Mouse (Mus musculus) layer of hippocampus, postnatal 25 days (tissue): ENCODE measurements at regions not wholly inside any gene's neighbourhood (a gene's known extent, or its start where the extent isn't known, plus 50 kb on each side); places are given as distances from the start of the nearest gene placed in this dataset.

Source experiments
- DNase-seq, 2 experiments: peaks; one replicate each; pipeline ENCODE4 v3.0.0; 2022; ENCODE audit warnings: mixed read lengths in 2 of 2, low spot score in 1 of 2; ENCODE audit errors: extremely low spot score in 1 of 2

DNA sequence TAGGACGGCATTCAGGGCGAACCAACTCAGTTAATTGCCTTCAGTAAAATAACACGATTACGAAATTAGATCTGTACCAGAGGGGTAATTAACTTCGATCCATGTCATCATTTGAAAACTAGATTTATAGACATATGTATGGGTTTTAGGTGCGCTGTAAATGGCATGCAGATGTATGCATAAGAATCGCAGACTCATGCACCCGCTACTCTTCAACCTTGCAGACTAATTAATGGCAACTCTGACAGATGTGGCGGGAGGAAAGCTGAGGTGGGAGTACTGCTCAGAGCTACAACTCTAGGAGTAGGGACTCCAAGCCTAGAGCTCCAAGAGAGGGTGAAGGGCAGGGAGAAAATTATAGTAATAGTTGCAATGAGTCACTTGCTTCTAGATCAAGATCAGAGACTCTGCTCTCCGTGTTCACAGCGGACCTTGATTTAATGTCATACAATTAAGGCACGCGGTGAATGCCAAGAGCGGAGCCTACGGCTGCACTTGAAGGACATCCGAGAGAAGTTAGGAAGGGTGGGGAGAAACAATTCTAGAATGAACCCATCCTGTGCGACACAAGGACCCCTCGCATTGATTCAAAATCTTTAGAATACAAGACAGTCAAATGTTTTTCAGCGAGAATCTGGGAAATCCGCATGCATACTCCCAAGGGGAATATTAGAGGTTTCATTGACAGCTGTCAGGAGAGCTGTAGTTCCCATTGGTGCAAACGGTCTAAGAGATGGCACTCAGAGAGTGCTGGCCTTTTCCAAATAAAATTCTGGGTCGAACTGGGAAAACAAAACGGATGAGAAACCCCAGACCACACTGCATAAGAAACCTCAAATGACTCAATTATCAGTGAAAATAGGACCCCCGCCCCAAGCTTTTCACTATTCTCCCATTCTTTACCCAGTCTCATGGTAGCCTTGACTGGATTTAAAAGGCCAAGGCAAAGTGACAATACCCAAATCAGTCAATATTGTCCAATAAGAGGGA is 152.6 kb upstream of the Cypt12 start:
- no peak for DNase-seq

DNA sequence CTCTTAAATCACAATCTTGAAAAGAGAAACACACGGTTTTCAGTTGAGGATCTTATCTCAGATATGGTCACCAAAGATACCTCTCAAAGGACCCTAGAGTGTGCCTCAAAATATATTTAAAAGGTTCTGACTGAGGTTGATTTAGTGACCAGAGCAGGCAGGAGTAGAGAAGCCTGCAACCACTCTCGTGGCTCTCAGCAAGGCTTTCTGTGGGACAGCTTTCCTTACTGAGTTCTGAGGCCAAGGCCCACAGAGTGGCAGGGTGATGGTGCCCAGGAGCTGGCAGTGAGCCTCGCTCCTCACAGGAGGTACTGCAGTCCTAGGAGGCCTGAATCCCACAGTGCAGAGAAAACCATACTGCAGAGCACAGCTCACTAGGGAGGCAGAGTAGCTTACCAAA is 151.4 kb upstream of the Cypt12 start:
- DNase-seq = no peak

DNA sequence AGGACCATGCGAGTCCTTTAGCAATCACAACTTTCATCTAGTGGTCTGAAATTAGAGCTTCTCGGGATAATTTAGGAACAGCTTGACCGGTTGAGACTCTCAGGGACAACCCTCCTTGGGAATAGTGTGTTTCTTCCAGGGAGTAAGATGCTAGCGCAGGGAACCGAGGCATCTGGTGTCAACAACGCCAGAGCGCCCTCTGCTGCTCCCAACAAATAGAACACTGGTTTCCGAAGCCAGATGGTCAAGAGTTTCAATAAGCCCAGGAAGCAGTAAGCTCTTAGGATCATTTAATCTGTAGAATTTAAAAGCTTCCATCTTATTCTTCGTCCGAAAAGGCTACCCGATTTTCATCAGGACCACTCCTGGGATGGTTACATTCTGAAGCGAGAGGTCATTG is 149.8 kb upstream of the Cypt12 start:
- DNase-seq = peak in 1 of 2 experiments; percentile 70

DNA sequence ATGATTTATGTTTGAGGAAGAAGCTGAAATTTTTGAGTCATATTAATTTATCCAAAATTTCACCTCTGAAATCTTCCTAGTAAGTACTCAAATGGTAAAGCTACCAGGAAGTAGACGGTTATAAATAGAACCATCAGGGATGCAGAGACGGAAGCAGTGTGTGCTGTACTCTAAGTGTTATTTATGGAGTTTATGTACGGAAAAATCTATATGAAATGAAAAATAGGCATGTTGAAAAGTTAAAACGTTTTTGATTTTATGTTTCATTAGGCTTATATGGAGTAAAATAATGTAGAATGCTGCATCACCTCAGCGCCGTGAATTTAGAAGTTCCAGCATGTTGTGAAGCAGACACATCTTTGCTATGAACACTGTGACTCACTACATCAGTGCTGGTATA is 149.1 kb upstream of the Cypt12 start:
- DNase-seq = no peak

DNA sequence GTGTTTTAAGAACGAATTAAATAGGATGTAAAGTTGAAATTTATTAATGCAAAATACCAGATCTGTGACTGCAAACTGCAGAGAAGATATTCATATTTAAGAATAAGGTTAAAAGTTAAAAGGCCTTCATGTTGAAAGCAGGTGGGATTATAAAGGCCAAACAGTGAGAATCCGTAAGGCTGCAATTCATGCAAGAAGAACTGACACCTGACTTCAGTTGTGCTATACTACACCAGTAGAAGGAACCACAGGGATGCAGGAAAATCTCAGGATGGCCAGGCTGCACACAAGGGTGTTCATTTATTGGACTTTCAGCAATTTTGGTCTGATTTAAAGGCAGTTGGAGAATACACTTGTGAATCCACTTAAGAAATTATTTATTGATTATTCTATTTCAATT is 147.4 kb upstream of the Cypt12 start:
- no peak for DNase-seq

DNA sequence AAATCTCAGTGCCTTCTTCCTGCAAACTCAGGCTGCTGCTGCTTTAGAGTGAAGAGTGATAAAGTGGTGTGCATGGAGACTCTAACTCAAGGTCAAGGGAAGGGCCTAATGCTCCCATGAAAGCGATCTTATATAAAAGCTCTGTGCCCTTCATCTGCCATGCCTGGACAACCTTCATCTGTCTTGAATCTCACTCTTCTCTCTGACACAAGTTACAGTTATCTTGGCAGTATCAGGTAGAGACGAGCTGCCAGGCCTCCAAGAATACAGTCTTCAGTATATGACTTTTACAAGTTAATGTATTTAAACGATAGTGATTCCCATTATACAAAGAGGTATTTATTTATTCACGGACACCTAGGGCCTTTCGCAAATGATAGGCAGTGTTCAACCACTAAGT is 146.7 kb upstream of the Cypt12 start:
- no peak for DNase-seq

DNA sequence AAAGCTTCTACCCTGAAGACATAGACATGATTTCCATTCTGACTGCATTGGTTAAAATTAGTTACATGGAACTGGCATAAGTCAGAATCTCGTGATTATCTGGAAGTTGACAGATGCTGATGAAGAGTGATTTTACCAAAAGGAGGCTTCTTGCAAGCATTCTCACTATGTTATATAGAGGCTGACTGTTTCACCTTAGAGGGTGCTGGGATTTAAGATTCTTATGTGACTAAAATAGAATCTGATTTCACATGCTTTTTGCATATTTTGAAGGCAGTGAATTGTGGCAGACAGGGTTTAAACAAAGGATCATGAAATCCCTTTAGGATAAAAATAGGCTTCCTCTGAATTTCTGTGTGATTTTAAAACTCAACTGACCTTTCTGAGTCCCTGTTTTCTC is 143.0 kb upstream of the Cypt12 start:
- DNase-seq = no peak

DNA sequence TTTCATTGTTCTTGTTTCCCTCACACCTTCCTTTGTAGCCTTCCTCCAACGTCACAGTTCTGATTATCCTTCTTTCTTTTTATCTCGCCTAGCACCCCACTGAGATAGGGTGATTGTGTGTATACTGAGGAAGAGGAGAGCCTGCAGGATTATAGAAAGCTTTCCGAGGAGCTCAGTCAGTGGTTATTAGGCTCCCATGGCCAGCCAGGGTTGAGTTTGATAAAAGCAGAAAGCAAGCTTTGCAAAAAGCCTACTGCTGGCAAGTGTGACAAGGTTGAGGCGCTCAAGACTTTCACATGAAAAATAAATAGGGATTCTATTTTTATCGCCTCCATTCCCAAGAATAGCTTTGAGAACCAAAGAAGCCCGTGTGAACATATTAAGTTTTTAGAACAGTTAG is 136.9 kb upstream of the Cypt12 start:
- DNase-seq = no peak

DNA sequence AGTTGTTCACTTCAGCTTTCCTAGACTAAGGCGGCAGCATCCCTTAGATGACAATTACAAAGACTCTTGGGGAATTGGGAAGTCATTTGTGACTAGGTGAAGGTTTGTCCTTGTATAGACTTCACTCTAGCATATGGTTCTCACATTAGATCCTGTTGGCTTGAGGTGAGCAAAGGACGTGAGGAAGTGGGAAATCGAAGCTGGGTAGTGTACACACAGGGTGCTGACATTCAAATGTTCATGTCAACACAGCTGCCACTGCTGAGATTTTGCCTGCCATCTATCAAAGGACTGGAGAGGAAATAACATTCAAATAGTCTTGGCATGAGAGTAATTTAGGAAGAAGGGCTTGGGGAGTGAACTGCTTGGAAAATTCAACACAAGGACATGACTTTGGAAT is 124.0 kb upstream of the Cypt12 start:
- DNase-seq = no peak

DNA sequence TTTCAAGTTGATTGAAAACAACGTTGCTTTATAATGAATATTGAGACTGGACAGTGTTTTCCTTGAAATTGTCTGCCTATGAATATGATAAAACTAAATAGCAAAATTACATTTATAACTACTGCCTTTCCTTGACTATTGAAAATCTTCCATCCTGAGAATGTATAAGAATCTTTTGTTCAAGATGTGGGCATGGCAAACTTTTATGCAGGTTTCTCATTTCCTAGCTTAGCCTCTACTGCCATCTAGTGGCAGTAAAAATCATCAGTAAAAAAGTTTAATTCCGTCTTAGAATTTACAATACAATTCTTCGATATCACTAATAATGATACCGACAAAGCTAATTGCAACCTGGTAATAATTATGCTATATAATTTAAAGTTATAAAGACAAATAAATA is 123.5 kb upstream of the Cypt12 start:
- no peak for DNase-seq

DNA sequence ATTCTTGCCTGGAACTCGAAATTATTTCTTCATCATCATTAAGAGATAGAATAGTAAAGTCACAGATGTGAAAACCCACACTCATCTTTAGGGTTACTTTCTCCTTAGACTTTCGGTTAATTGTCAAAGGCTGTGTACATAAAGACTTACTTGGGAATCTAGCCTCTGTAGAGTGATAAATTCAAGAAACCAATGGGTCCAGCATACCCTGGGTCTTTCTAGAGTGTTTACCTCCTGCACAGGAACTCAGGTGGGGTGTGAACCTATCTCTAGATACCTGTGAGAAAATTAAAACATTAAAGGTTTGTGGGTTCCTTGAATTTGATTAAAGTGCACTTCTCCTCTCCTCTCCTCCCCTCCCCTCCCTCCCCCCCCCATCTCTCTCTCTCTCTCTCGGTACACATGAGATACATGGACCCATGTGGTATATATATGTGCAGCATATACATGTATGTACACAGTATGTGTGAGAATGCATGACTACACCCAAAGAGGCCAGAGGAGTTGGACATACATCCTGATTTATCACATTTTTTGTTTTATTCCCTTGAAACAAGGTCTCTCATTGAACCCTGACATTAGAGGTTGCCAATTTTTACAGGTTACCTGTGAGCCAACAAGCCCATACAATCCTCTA is 122.8 kb upstream of the Cypt12 start:
- no peak for DNase-seq

DNA sequence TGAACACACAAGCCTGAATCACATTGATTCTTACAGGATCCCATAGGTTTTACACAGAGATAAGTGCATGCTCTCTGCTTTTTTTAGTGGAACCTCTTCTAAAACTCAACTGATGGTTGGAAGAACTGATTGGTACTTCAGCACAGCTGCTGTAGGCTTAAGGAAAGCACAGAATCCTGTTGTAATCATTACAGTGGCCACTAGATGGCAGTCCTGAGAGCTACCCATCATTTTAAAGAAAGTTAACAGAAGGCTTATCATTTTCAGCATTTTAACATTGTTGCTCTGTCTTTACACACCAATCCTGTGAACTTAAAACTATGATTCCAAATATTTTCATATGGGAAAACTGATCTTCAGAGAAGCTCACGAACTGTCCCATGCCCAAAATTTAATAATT is 113.5 kb upstream of the Cypt12 start:
- DNase-seq = peak; percentile 20 to 90

DNA sequence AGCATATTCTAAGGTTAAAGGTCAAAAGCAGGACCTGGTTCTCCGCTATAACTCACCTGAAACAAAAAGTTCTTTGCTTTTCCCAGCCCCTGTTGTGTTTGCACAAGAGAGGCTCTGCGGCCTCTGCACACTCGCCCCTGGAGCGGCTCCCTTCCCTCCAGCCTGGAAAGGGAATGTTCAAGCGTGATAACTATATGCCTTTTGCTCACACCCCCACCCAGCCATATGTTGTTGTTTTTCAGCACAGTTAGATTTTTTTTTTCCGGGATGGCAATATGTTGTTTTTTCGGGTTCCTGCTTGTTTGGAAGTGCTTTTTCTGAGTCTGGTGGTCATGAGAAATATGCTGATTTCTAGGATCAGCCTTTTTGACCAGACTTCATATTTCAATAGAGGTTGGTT is 100.6 kb upstream of the Cypt12 start:
- DNase-seq = peak; percentile 23 to 30

DNA sequence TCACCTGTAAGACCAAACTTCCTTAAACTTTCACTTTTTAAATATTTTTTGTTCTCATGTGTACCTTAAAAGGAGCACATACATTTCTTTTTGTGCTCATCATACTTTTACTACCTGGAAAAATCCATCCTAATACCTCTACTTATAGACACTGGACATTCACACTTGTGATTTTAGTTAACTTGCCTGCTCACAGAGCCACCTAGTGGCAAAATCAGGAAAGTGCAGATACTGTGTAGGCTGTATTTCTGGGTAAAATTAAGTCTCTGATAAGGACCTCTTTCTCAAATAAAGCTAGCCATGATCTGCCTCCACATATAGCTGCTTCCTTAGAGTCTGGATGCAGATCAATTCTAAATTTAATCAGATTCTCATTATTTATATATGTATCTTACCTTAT is 100.0 kb upstream of the Cypt12 start:
- DNase-seq = peak in 1 of 2 experiments; percentile 17

DNA sequence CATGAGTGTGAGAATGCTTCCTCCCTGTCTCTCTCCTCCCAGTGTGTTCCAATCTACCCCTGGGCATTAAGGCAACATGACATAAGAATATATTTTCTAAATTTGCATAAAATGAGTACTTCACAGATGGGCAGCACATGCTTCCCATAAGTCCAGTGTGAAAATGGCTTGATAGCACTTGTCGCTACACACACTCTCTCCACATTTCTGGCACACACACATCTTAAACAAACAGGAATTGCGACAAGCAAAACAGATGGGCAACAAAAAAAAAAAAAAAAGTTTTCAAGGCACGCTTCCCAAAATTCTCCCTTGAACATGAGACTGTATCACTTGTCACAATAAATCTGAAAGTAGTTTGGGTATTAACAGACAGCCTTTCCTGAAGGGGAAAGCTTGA is 85.8 kb upstream of the Cypt12 start:
- no peak for DNase-seq

DNA sequence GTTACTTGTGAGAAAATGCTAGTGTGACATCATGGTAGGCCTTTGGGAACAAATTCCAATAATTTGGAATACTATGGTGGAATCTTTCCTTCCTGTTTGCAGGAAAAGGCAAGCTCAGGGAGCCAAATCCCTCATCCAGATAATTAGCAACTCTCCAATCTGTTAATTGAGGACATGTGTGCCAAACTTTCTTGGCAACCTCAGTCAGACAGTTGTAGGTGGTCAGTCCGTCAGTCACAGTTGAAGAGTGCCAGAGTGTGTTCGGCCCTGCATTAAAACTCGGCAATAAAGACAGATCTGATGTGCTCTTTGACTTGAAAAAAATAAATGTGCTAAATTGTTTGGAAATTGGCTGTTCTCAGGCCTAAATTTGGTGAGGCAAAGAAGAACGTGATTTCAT is 83.1 kb upstream of the Cypt12 start:
- DNase-seq = peak in 1 of 2 experiments; percentile 4

DNA sequence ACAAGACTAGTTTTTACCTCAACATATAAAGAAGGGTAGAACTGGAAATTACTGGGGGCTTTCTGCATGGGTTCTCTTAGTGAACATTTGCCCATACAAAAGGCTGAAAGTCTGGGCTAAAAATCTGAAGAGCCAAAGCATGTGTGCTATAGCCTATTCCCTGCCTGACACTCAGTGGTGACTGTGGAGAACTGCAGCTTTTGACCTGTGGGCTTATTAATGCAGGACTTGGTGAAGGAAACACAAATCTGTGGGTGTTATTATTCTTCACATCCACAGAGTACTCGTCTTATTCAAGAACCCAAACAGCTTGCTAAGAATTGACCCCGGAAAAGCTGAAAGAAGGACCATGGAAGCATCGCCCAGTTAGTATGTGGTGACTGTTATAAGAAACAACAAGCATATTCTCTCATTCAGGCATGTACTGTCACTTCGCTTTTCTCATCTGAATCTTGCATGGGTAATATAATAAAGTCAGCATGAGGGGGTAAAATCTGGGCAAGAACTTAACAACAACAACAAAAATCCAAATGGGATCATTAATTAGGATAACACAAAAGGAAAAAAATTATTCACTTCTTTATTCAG is 77.2 kb upstream of the Cypt12 start:
- DNase-seq = no peak

DNA sequence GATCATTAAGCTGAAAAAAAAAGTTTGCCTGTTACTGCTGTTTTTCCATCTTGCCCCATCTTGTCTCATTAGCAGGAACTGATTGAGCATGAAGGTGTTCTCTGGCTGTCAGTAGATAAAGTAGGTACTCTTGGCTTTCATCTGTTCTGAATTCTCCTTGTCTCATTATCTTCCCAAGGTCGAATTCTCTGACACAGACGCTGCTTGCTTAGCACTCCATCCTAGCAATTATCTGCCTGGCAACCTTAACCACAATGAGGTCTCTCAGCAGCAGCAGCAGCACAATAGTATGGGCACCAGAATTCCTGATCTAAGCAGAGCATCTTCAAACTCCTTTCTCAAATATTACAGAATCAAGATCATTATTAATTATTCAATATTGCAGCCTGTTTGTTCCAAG is 52.3 kb upstream of the Cypt12 start:
- DNase-seq = no peak

DNA sequence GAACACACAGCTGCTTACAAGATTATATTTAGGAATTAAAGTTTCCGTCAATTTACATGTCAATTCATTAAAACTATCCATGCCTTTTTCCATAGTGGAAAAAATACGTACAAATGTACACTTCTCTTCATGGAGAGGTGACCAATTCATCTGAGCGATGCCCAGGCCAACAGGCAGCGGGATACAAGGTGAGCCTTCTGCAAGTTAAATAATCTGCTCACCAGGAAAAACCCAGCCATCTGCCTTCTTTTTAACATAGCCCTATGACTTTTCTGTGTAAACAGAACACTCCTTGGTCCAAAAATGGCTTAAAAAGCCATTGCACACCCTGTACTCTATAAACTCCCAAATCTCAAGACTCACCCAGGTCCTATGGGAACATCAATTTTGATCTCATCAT is 51.5 kb upstream of the Cypt12 start:
- DNase-seq = no peak
